Mouse (Mus musculus): ENCODE data around the gene Sfi1. TPM values are rescaled to one million over a fixed set of nuclear protein-coding genes. Genes with fewer than 3 reads are reported as not detected.
"Not testable (repeated sequence)": the region's sequence is repeated elsewhere in the genome, so short reads cannot be mapped to it uniquely, and the experiment has no call there.

Sfi1 gene
- polyA plus RNA-seq, 2 experiments from 2014 or later, result 33.1 to 45.9 TPM

DNA sequence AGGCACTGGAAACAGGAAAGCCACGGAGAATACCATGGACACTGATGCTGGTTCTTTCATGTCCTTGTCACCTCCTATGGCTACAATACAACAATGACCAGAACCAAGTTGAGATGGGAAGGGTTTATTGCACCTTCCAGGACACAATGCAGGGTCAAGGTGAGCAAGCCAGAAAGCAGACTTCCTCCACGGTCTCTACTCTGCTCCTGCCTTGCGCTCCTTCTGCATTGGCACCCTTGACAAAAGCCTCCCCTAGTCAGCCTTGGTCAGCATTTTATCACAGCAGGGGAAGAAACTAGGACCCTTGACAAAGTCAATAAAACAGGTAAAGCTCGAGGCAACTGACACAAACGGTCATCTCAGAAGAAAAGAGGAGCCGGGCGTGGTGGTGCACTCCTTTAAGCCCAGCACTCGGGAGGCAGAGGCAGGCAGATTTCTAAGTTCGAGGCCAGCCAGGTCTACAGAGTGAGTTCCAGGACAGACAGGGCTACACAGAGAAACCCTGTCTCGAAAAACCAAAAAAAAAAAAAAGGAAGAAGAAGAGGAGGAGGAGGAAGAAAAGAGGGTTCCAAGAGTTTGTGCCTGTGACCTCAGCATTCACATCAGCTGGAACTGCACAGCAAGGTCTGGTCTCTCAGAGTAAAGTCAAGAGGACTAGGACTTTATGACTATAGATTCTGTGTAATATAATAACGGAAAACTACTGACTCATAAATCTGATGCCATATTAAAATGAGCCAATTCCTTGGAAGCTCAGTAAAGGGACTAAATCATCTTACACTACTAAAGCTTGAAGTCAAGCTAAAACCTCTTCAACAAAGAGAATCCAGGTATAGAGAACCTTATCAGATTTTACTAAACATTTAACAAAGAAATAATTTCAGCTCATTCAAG lies 19.6 kb downstream of the Sfi1 start:
- ATAC-seq, result not testable (repeated sequence)

GRCm38 (mm10) chr11:3172526-3172925 lies 20.7 kb downstream of the Sfi1 start:
- ATAC-seq, result not testable (repeated sequence)

GRCm38 (mm10) chr11:3171931-3172330 lies 21.3 kb downstream of the Sfi1 start:
- ATAC-seq, result not testable (repeated sequence)

DNA sequence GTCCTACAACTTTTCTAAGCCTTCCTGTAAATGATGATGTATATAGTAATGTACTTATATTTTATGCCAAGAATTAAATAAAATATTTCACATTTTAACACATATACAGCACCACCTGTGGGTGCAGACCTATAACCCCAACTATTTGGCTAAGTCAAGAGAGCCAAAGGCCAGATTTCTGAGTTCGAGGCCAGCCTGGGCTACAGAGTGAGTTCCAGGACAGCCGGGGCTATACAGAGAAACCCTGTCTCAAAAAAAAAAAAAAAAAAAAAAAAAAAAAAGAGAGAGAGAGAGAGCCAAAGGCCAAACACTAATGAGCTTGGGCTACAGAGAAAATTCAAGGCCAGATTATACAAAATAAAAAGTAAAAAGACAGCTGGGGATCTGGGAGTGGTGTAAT lies 24.2 kb downstream of the Sfi1 start:
- ATAC-seq, result not testable (repeated sequence)

GRCm38 (mm10) chr11:3167571-3168001 lies 25.7 kb downstream of the Sfi1 start:
- ATAC-seq, result peak; percentile 1

DNA sequence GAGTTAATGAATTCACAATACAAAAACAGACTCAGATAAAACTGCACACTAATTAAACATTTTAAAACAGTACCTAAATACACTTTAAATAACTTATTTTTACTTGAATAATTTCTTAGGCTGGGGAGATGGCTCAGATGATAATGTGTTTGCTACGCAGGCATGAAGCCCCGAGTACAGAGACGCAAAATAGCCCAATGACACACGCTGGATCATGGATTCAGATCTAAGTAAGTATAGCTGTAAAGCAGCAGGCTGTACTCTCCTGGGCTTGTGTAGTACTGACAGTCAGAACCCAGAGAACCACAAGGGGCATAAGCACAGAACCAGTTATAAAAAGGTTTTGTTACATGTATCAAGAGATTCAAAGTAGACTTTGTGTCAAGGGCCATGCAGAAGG lies 26.1 kb downstream of the Sfi1 start:
- ATAC-seq, result peak; percentile 10

DNA sequence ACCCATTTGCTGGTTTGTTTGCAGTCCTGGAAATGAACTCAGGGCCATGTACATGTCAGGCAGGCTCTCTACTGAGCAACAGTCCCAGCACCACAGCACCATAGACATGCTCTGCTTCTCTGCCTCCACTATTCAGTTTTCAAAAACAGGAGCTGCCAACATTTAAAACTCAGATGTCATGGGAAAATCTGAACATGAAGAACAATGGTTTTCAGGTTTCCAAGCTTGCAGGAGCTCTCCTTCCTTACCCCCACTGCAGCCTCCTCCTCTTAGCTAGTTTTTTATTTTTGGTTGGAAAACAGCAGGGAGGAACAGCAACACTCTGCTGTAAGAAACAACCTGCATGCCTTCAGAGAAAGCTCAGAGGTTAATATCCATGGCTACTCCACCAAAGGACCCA lies 26.9 kb downstream of the Sfi1 start:
- ATAC-seq, result not testable (repeated sequence)

- ATAC-seq, result peak; percentile 21
Measured at GRCm38 (mm10) chr11:3165210-3165782, 28.0 kb downstream of the Sfi1 start.

- ATAC-seq, result peak; percentile 44
Measured at GRCm38 (mm10) chr11:3163661-3164060, 29.6 kb downstream of the Sfi1 start.

DNA sequence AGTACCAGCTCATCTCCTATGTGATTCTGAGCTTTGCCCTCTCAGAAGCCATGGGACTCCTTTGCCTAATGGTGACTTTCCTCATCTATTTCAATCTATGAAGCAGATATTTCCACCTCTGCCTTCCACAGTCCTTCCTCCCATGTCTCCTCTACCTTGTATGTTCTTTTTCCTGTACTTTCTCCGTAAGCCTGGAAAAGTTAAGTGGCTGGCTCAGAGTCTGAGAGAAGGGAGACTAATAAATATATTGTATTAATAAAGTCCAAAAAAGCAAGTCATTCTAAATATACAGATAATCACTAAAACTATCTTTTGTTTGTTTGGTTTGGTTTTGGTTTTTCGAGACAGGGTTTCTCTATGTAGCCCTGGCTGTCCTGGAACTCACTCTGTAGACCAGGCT lies 30.1 kb downstream of the Sfi1 start:
- not testable (repeated sequence) for ATAC-seq

- ATAC-seq, result peak; percentile 4
Measured at GRCm38 (mm10) chr11:3162236-3162897, 30.9 kb downstream of the Sfi1 start.

DNA sequence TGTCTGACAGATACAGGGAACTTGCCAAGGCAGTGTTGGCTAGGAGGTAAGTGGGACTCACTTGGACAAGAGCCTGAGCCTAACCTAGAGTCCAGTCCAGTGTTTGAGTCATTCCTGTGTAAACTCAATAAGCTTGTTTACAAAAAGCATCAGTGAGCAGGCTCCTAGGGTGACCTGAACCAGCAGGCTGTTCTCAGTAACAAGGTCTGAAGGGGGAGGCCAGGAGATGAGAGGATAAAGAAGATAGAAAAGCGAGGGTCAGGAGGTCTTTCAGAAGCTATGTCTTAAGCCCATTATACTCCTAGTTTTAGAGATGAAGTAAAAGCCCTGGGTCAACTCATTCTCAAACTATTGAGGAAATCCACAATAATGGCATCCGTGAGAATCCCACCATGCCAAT lies 31.9 kb downstream of the Sfi1 start:
- not testable (repeated sequence) for ATAC-seq

- ATAC-seq, result not testable (repeated sequence)
Measured at GRCm38 (mm10) chr11:3158800-3159199, 34.5 kb downstream of the Sfi1 start.

DNA sequence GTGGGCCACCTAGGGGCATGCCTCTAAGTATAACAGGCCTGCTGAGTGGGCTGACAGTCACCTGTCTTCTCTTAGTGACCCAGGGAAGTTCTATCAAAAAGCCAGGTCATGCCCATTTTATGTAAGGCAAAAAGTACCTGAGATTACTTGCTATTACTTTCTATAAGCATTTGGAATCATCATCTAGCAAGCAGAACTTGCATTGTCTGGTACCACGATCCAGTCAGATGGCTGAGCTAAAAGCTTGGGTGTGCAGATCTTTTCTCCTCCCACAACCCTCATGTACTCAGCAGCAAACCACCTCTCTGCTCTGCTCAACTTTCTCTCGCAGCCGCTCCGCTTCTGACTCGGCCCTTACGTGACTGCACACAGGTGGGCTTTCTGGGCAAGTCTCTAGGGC lies 35.3 kb downstream of the Sfi1 start:
- ATAC-seq, result not testable (repeated sequence)

DNA sequence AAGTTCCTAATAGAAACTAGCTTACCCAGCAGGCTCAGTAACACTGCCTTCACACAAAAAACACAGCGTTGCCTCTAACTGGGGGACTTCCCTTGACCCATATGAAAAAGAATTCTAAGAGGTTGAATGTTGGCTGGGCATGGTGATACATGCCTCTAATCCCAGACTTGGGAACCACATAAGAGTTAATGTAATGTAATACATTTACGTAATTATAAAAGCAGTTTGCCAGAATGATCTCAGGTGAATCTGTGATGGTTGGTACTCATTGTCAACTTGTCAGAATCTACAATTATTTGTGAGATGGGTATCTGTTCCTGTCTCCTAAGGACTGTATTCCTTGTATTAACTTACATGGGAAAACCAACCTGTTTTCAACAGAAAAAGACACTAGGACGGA lies 36.3 kb downstream of the Sfi1 start:
- peak; percentile 3 for ATAC-seq

DNA sequence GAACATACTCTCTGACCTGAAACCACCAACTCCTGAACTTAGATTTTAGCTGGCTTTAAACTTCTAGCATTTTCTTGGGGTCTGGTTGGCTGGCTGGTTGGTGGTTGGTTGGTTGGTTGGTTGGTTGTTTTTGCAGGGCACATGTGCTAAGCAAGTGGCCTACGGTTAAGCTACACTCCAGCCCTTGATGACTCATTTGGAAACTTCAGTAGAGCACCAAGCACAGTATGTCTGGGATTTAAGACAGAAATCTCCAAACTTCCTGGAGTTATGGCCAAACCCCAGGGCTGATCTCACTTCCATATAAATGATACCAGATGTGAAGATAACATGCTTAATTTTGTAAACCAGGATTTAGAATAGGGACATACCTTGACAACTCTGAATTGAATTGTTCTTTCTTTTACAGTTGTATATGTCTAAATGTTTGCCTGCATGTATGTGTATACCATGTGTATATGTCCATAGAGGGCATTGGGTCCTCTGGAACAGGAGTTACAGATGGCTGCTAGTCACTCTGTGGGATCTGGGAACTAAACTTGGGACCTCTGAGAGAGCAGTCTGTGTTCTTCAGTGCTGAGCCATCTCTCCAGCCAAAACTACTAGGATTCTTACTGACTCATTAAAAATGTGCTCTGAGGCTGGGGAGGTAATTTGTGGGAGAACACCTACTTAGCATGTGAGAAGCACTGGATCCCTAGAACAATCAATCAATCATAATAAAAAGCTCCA lies 39.4 kb downstream of the Sfi1 start:
- peak; percentile 47 for ATAC-seq

- peak; percentile 10 for ATAC-seq
Measured at GRCm38 (mm10) chr11:3151358-3151757, 41.9 kb downstream of the Sfi1 start.

DNA sequence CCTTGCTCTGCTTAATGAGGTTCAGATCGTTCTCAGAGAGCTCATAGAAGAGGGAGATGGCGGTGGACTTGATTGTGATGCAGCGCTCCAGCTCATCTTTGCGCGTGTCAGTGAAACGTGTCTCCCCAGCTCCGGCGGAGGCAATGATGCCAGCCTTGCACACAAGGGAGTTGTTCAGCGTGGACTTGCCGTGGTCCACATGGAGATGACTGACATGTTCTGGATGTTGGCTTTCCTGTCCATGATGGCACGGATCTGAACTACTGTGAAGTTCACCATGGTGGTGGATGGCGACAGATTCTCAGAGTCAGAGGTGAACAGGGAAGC lies 42.6 kb downstream of the Sfi1 start:
- not testable (repeated sequence) for ATAC-seq

GRCm38 (mm10) chr11:3150003-3150676 lies 43.1 kb downstream of the Sfi1 start:
- not testable (repeated sequence) for ATAC-seq

DNA sequence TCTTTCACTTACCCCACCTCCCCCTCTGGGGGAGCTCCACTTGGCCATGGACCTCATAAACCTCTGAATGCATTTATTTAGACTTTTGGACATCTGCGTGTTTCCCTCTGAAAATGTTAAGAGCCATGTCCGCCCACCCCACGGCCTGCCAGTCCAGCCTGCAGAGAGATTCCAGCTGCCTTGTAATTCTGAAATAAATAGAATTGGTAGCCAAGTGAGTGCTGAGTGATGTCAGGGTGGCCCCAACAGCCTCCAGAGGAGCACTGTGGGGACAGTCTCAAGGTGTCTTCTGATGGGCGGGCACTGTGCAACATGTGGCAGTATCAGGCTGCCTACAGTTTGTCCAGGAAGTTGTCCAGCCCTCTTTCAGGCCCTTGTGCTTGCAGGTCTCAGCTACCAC lies 43.8 kb downstream of the Sfi1 start:
- ATAC-seq, result not testable (repeated sequence)

DNA sequence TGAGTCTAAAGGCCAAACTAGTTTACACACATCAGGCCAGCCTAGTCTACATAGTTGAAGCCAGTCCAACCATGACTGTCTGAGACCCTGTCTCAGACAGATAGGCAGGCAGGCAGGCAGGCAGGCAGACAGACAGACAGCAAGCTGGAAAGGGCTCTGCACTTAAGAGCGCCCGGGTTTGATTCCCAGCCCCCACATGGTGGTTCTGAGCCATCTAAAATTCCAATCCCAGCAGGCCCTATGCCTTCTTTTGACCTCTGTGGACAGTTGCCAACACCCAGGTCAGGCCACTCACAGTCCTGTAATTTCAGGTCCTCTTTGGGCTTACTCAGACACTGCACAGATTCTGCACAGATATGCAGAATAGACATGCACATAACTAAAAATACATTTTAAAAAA lies 46.5 kb downstream of the Sfi1 start:
- not testable (repeated sequence) for ATAC-seq
